Mouse (Mus musculus) cortical plate, adult 2 months (tissue): ENCODE measurements around the gene Hspa5. TPM values are rescaled to one million over a fixed set of nuclear protein-coding genes. Genes with fewer than 3 reads are reported as not detected.
"Not testable (repeated sequence)": the region's sequence is repeated elsewhere in the genome, so short reads cannot be mapped to it uniquely, and the experiment has no call there.

Source experiments
- H3K27ac ChIP-seq: fragments of 200-500 bp; 2 replicates; pipeline ENCODE4 v1.5.1; 2012; ENCODE audit warnings: low read length, control low read depth, inconsistent platforms; ENCODE audit not compliant: insufficient read depth
- H3K4me1 ChIP-seq: fragments of 200-500 bp; 2 replicates; pipeline ENCODE4 v1.6.1; 2011; ENCODE audit warnings: low read length; ENCODE audit not compliant: control insufficient read depth, insufficient read depth
- H3K4me3 ChIP-seq: fragments of 200-500 bp; 2 replicates; pipeline ENCODE4 v1.5.1; 2011; ENCODE audit warnings: mild to moderate bottlenecking, low read length, control low read depth; ENCODE audit not compliant: insufficient read depth
- CTCF ChIP-seq: fragments of 200-500 bp; IDR thresholded peaks from 2 replicates; pipeline ENCODE4 v1.5.1; 2011; ENCODE audit warnings: mild to moderate bottlenecking, control low read depth, low read length; ENCODE audit not compliant: insufficient read depth; ENCODE audit errors: extremely low read depth
- POLR2A ChIP-seq: fragments of 200-500 bp; IDR thresholded peaks from 2 replicates; pipeline ENCODE4 v1.6.1; 2011; ENCODE audit warnings: mild to moderate bottlenecking, low read length, control low read depth; ENCODE audit not compliant: insufficient read depth; ENCODE audit errors: extremely low read depth
- polyA plus RNA-seq: library from polyadenylated mRNA; depleted of rRNA; stranded (reverse); fragments of >200 nt; gene quantifications from 2 replicates; pipeline ENCODE4 v1.2.3, GENCODE M21; 2012

Hspa5 gene
- polyA plus RNA-seq, 1 experiment: 215 TPM

DNA sequence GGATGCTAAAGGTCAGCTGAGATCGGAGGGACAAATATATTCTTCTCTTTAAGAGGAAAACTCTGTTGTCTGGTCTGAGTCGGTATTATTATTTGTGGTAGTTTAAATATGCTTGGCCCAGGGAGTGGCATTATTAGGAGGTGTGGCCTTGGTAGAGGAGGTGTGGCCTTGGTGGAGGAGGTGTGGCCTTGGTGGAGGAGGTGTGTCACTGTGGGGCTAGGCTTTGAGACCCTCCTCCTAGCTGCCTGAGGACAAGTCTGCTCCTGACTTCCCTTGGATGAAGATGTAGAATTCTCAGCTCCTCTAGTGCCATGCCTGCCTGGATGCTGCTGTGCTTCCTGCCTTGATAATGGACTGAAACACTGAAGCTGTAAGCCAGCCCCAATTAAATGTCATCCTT lies 22.7 kb downstream of the Hspa5 start:
- TF ChIP-seq CTCF (no peak), POLR2A (no peak)

GRCm38 (mm10) chr2:34795426-34795825 lies 23.7 kb downstream of the Hspa5 start:
- no peak for TF ChIP-seq CTCF
- TF ChIP-seq POLR2A: no peak
- Histone ChIP-seq H3K4me1 (peaks cover 2% of the 10 kb centered on the region; the same call in 1 of the 2 replicates), H3K27ac (no peak overlapping the region), H3K4me3 (no peak overlapping the region)

More for the DNA sequence above, 22.7 kb downstream of the Hspa5 start:
- Histone ChIP-seq H3K27ac (no peak overlapping the region), H3K4me1 (peaks cover 2% of the 10 kb centered on the region; the same call in 1 of the 2 replicates), H3K4me3 (no peak overlapping the region)

GRCm38 (mm10) chr2:34799357-34800256 lies 27.8 kb downstream of the Hspa5 start, which contains the start of gene Rabepk:
Gene Rabepk, minus strand, starts transcription at chr2:34799912.
- Histone ChIP-seq H3K27ac (peak within 1 kb of the TSS; percentile 6; the same call in 1 of the 2 replicates), H3K4me1 (peaks cover 4% of the 10 kb centered on the region; the same call in 1 of the 2 replicates), H3K4me3 (peak within 1 kb of the TSS; percentile 48)
- no peak for TF ChIP-seq CTCF
- TF ChIP-seq POLR2A: peak; percentile 67

DNA sequence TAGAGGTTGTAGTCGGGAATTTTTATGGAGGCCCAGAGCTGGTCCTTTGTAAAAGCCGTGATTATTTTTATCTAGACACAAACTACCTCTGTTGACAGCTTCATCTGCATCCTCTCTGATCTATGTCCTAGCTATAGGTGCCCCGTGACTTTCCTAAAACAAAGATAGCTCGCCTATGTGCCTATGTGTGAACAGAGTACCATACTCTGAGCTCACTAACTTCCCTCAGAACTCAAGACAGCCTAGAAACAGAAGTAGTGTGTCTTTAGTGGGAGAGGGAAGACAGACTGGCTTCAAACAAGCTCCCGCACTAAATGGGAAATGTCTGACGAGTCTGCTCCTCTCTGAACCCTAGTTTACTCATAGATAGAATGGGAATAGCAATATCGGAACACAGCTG lies 28.6 kb downstream of the Hspa5 start:
- Histone ChIP-seq H3K27ac (no peak overlapping the region), H3K4me3 (peak overlapping the region; percentile 48; the same call in 1 of the 2 replicates), H3K4me1 (peaks cover 7% of the 10 kb centered on the region; the same call in 1 of the 2 replicates)
- TF ChIP-seq POLR2A (no peak), CTCF (no peak)

DNA sequence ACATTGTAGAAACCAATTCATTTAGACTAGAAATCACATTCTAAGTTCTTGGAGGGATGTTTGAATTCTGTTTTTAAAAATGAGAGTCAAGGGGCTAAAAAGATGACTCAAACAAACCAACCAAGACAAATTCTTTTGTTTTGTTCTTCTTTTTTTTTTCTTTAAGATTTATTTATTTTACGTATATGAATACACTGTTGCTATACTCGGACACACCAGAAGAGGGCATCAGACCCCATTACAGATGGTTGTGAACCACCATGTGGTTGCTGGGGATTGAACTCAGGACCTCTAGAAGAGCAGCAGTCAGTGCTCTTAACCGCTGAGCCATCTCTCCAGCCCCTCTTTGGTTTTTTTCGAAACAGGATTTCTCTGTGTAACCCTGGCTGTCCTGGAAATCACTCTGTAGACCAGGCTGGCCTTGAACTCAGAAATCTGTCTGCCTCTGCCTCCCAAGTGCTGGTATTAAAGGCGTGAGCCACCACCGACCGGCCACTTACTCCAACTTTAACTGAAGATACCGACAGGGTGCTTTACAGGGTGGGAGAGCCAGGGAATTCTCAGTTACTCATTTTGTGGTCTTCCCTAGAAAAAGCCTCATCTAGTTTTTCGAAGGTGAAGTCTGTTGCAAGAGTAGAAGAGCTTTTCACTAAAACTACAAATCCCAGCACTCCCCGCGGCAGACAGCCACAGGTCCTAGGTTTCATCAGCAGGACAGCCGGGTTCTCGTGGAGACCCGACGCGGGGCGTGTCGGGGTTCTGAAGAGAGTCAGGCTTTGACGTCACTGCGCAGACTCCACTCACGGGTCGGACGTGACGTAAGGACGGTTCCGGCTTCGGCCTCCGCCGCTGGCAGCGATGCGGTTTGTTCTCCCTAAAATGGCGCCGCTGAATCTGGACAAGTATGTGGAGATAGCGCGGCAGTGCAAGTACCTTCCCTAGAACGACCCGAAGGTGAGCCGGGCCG lies 30.0 kb downstream of the Hspa5 start:
- TF ChIP-seq POLR2A (peak; percentile 95), CTCF (no peak)
- Histone ChIP-seq H3K4me1 (peaks cover 7% of the 10 kb centered on the region; the same call in 1 of the 2 replicates), H3K27ac (no peak overlapping the region), H3K4me3 (peak overlapping the region; percentile 68)

- not testable (repeated sequence) for H3K4me1 ChIP-seq, H3K27ac ChIP-seq
- peak overlapping the region; percentile 68 for H3K4me3 ChIP-seq
Observed at GRCm38 (mm10) chr2:34802565-34803245, 30.9 kb downstream of the Hspa5 start.

GRCm38 (mm10) chr2:34803746-34804145 lies 32.0 kb downstream of the Hspa5 start:
- H3K4me3 ChIP-seq: peak overlapping the region; percentile 68; the same call in 1 of the 2 replicates
- TF ChIP-seq CTCF (no peak), POLR2A (no peak)
- H3K27ac ChIP-seq: no peak overlapping the region
- H3K4me1 ChIP-seq: peaks cover 7% of the 10 kb centered on the region; the same call in 1 of the 2 replicates

DNA sequence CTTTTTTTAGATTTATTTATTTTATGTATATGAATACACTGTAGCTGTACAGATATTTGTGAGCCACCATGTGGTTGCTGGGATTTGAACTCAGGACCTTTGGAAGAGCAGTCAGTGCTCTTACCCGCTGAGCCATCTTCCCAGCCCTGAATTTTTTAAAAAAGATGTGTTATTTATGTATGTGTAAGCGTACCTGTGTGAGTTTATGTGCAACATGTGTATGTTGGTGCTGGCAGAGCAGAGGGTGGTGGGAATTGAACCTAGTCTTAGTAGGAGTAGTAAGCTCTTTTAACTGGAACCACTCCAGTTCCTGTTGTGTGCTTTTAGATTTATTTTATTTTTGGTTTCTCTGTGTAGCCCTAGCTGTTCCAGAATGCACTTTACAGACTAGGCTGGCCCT lies 32.4 kb downstream of the Hspa5 start:
- H3K4me3 ChIP-seq: no peak overlapping the region

GRCm38 (mm10) chr2:34804815-34805214 lies 33.0 kb downstream of the Hspa5 start:
- no peak overlapping the region for H3K4me3 ChIP-seq
- no peak overlapping the region for H3K27ac ChIP-seq
- TF ChIP-seq CTCF (no peak), POLR2A (no peak)
- H3K4me1 ChIP-seq: peaks cover 5% of the 10 kb centered on the region; the same call in 1 of the 2 replicates

More for the DNA sequence above, 32.4 kb downstream of the Hspa5 start:
- Histone ChIP-seq H3K27ac (no peak overlapping the region), H3K4me1 (peaks cover 5% of the 10 kb centered on the region; the same call in 1 of the 2 replicates)
- no peak for TF ChIP-seq CTCF
- TF ChIP-seq POLR2A: no peak
